Mouse (Mus musculus) lung, embryonic 15.5 days (tissue): Measurements from ENCODE around the gene 2310030G06Rik. TPM values are rescaled to one million over a fixed set of nuclear protein-coding genes. Genes with fewer than 3 reads are reported as not detected.

Source experiments
- ATAC-seq: fragments of 200-750 bp; cut with Nextera tagmentation; 2 replicates; pipeline ENCODE4 v1.8.0; 2017; ENCODE audit warnings: moderate number of reproducible peaks, borderline replicate concordance; ENCODE audit not compliant: low FRiP score, low TSS enrichment; ENCODE audit errors: extremely low read depth
- H3K27ac ChIP-seq: fragments of 300-500 bp; sonication (generic); 2 replicates; pipeline ENCODE4 v1.5.1; 2015; ENCODE audit warnings: moderate library complexity, mild to moderate bottlenecking, inconsistent platforms
- H3K27me3 ChIP-seq: fragments of 300-500 bp; sonication (generic); 2 replicates; pipeline ENCODE4 v1.6.1; 2015; ENCODE audit warnings: inconsistent platforms
- H3K36me3 ChIP-seq: fragments of 300-500 bp; sonication (generic); 2 replicates; pipeline ENCODE4 v1.6.1; 2015; ENCODE audit warnings: inconsistent platforms
- H3K4me1 ChIP-seq: fragments of 300-500 bp; sonication (generic); 2 replicates; pipeline ENCODE4 v1.6.1; 2015; ENCODE audit warnings: inconsistent platforms
- H3K4me2 ChIP-seq: fragments of 300-500 bp; sonication (generic); 2 replicates; pipeline ENCODE4 v1.6.1; 2015; ENCODE audit warnings: inconsistent platforms, mild to moderate bottlenecking, moderate library complexity
- H3K4me3 ChIP-seq: fragments of 300-500 bp; sonication (generic); 2 replicates; pipeline ENCODE4 v1.5.1; 2015; ENCODE audit warnings: mild to moderate bottlenecking, inconsistent platforms
- H3K9ac ChIP-seq: fragments of 300-500 bp; sonication (generic); 2 replicates; pipeline ENCODE4 v1.6.1; 2015; ENCODE audit warnings: inconsistent platforms
- H3K9me3 ChIP-seq: fragments of 300-500 bp; sonication (generic); 2 replicates; pipeline ENCODE4 v1.6.1; 2016; ENCODE audit warnings: inconsistent platforms
- WGBS: fragments of 180-500 bp; shearing (Covaris S2); methylation state at CpG from one replicate; pipeline ENCODE4 v1.1.7; 2015; 5-methylcytosine and 5-hydroxymethylcytosine counted together
- polyA plus RNA-seq: library from polyadenylated mRNA; unstranded; fragments of >200 nt; fragmentation: Nextera tagmentation; extraction: Ambion mirVana; gene quantifications from 2 replicates; pipeline ENCODE4 v1.2.1, GENCODE M21; 2015

2310030G06Rik gene
- polyA plus RNA-seq, 1 experiment from 2014 or later: 16.2 TPM

DNA sequence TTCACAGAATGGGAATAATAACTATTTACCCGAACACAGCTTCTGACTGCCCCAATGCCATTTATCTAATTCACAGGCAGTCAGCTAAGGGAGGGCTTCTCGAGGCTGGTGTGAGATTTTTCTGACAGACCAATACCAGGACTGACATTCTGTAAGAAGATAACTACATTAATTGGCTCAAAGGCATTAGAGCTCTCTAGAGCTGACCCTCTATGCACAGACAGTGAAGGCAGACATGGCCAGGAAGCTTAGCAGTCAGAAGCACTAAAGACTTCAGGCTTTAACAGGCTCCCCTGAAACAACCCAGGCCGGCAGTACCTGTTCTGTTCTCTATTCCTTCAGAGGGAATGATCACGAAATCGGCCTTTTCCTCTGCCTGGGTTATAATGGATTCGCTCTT lies 51.2 kb downstream of the 2310030G06Rik start:
- Histone ChIP-seq H3K9me3 (no peaks in the 10 kb centered on the region), H3K36me3 (no peaks in the 10 kb centered on the region), H3K4me2 (no peak overlapping the region), H3K4me1 (peaks cover 25% of the 10 kb centered on the region), H3K4me3 (no peak overlapping the region), H3K27me3 (peaks cover 30% of the 10 kb centered on the region), H3K27ac (no peak overlapping the region), H3K9ac (no peak overlapping the region)
- no peak for ATAC-seq
- WGBS: 80% methylated on average over 6 of the region's 6 CpGs

DNA sequence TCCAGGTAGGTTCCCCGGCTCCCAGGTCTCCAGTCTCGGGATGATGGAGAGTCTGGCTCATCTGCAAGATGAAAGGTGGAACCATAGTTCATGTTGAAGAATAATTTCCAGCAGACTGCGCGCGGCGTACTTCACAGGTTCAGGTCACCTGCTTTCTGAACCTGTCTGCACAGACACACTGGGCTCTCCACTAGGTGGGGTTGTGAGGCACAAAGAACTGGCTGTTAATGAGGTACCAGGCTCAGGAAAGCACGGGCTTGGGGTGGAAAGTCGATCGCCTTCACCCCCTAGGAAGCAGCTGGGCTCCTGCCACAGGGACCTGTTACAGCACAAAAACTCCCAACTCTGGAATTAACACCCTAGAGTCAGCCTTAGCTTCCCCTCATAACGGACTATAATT lies 52.7 kb downstream of the 2310030G06Rik start:
- no peak overlapping the region for H3K9ac ChIP-seq
- no peak for ATAC-seq
- H3K4me1 ChIP-seq: peaks cover 20% of the 10 kb centered on the region
- no peaks in the 10 kb centered on the region for H3K9me3 ChIP-seq
- no peaks in the 10 kb centered on the region for H3K36me3 ChIP-seq
- H3K4me3 ChIP-seq: no peak overlapping the region
- peaks cover 15% of the 10 kb centered on the region for H3K27me3 ChIP-seq
- H3K4me2 ChIP-seq: no peak overlapping the region
- WGBS: 23% methylated on average over 10 of the region's 10 CpGs
- no peak overlapping the region for H3K27ac ChIP-seq

- 30% methylated on average over 13 of the region's 13 CpGs for WGBS
- H3K4me1 ChIP-seq: peaks cover 14% of the 10 kb centered on the region
- H3K9me3 ChIP-seq: no peaks in the 10 kb centered on the region
- H3K27me3 ChIP-seq: 0 out of 2 replicates have a peak, but pooled peaks cover 10% of the 10 kb centered on the region
- H3K4me3 ChIP-seq: no peak overlapping the region
- ATAC-seq: no peak
- H3K36me3 ChIP-seq: no peaks in the 10 kb centered on the region
- no peak overlapping the region for H3K9ac ChIP-seq
- H3K4me2 ChIP-seq: no peak overlapping the region
- H3K27ac ChIP-seq: 0 out of 2 replicates have a peak overlapping the region, but pooled peaks have one; percentile 11
These were observed 53.4 kb downstream of the 2310030G06Rik start for GRCm38 (mm10) chr9:50692626-50693580.

Other genes starting within 250 kb of the 2310030G06Rik start
- gene Pts, start 217.8 kb downstream of the 2310030G06Rik start, polyA plus RNA-seq: 70.4 and 71.2 TPM in 2 replicates
- 5.6 and 6.5 TPM in 2 replicates for gene Il18, start 191.7 kb downstream of the 2310030G06Rik start, polyA plus RNA-seq
- gene Bco2, start 191.4 kb downstream of the 2310030G06Rik start, polyA plus RNA-seq: 0.13 and 0.20 TPM in 2 replicates
- not detected in 2 replicates for gene Tex12, start 185.2 kb downstream of the 2310030G06Rik start, polyA plus RNA-seq
- gene Sdhd, start 142.7 kb downstream of the 2310030G06Rik start, polyA plus RNA-seq: 305 and 310 TPM in 2 replicates
- 176 and 188 TPM in 2 replicates for gene Timm8b, start 142.6 kb downstream of the 2310030G06Rik start, polyA plus RNA-seq
- gene Pih1d2, start 129.2 kb downstream of the 2310030G06Rik start, polyA plus RNA-seq: 5.5 and 7.1 TPM in 2 replicates
- 19.1 and 21.6 TPM in 2 replicates for gene Nkapd1, start 129.1 kb downstream of the 2310030G06Rik start, polyA plus RNA-seq
- 42.4 and 42.5 TPM in 2 replicates for gene Dlat, start 86.8 kb downstream of the 2310030G06Rik start, polyA plus RNA-seq
- 7.4 and 7.8 TPM in 2 replicates for gene Dixdc1, start 7.0 kb downstream of the 2310030G06Rik start, polyA plus RNA-seq
- gene Cryab, start 4.8 kb upstream of the 2310030G06Rik start, polyA plus RNA-seq: 111 and 131 TPM in 2 replicates
- gene Hspb2, start 5.8 kb upstream of the 2310030G06Rik start, polyA plus RNA-seq: 14.5 and 16.4 TPM in 2 replicates
- 11.3 and 12.2 TPM in 2 replicates for gene Fdxacb1, start 21.7 kb upstream of the 2310030G06Rik start, polyA plus RNA-seq
- gene Alg9, start 28.5 kb upstream of the 2310030G06Rik start, polyA plus RNA-seq: 38.9 and 39.5 TPM in 2 replicates
- gene 1110032A03Rik, start 29.0 kb upstream of the 2310030G06Rik start, polyA plus RNA-seq: 31.7 and 35.8 TPM in 2 replicates
- 62.1 and 66.1 TPM in 2 replicates for gene Ppp2r1b, start 98.8 kb upstream of the 2310030G06Rik start, polyA plus RNA-seq